Mouse (Mus musculus): Measurements from ENCODE around the gene Pafah2.

The Pafah2 gene

DNA sequence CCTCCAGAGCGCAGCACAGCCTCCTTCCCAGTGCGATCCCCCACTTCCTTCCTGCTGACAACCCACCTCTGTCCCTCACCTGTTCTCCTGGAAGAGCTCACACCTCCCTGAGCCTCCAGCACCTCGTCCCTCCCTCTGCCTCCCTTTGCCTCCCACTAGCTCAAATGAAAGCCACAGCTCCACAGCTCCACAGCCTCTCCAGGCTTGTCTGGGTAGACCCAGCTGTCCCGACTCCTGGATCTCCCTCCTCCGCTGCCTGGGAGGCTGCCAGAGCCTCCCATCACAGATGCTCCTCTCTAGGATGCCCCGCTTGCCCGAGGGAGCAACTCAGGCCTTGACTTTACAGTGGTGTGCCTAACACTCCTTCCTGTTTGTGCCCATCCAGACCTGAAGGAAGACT lies 29.0 kb downstream of the Pafah2 start:
- no peak for DNase-seq

DNA sequence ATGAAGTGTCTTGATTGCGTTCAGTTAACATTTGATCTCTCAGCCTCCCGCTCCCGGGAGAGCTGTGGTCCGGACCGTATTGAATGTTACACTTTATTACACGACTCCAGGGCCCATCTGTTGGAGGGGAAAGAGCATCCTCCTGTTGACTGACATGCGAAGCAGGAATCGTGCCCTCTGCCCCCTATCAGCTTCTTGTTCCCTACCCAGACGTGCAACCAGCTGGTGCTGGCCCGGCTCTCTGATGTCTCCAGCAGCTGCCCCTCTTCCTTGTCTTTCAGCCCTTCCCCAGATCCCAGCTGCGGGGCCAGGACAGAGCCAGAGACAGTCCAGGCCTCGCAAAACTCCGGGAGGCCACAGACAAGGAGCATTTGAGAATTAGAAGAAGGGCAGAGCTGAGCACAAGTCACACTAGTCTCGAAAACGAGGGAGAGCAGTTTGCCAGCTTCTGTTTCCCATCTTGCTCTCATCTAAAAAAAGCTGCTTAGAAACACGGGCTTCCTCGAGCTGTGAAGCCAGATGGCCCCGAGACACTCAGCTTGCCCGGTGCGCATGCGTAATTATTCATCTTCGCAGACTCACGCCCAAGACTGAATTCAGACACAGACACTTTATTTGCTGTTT lies 34.4 kb downstream of the Pafah2 start:
- DNase-seq = peak; percentile 77 to 84

DNA sequence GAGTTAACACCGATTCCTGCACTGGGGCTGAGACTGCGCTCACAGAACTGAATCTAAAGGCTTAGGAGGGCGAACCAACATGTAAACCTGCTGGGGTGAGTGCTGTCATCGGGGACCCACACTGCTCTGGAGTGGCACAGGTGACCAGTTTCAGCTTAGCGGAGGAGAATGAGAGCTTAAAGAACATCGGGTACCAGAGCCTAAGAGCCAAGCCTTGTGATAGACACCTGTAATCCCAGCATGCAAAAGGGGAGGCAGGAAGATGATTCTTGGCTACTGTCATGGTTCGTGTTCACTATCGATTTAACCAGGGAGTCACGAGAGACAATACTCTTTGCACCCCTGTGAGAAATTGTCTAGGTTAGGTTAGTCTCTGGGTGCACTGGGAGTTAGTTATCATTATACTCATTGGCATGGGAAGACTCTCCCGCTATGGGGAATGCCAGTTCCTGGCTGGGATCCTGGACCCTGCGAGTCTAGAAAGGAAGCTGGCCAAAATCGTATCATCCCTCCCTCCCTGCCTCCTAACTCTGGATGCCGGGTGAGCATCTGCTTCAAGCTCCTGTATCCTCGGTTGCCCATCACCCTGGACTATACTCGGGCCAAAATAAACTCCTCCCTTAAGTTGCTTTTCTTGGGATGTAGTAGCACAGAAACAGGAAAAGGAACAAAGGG lies 36.7 kb downstream of the Pafah2 start:
- DNase-seq = peak; percentile 43 to 49

DNA sequence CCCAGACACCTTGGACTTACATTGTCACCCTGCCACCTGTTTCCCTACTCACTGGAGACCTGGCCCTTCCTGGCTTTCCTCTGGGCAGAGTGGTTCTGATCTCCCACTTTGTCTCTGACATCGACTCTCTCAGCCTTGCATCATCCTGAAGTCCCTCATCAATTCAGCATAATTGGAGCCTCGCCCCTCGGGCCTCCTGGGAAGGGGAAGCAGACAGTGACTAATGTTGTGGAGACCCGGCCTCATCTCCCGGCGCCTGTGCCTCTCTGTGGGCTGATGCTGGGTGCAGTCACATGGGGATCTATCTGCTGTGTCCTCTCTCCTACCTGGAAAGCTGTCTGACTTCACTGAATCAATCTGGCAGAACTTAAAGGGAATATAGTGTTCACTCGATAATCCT lies 40.1 kb downstream of the Pafah2 start:
- no peak for DNase-seq

DNA sequence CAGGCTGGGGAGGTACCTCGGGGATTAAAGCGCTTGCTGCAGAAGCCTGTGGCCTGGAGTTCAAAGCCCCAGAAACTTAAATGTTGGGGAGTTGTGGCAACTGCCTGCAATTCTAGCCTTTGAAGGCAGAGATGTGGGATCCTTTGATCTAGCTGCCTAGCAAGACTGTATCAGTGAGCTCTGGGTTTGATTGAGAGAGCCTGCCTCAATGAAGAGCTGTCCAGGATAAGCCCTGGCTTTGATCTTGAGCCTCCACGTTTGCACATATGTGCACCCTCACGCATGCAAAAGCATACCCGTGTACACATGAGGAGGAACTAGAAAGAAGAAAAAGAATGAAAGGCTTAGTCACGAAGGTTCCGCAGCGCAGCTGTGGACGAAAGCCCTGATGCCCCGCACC lies 40.5 kb downstream of the Pafah2 start:
- DNase-seq = no peak

DNA sequence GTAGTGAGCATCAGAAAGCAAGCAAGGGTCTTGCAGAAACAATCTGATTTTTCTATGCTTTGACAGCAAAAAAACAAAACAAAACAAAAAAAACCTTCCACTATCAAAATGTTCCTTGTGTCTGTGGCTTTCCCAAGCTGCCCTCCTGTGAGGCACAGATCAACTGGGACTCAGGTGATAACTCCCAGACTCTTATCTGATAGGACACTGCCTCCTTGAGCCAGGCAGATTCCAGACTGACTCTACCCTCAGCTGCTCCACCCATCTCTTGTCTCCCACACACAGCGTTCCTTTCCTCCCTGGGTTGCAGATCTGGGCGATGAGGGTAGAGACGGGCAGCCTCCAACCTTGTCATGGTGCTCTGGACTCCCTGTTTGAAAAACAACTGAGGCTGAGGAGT lies 43.0 kb downstream of the Pafah2 start:
- no peak for DNase-seq

DNA sequence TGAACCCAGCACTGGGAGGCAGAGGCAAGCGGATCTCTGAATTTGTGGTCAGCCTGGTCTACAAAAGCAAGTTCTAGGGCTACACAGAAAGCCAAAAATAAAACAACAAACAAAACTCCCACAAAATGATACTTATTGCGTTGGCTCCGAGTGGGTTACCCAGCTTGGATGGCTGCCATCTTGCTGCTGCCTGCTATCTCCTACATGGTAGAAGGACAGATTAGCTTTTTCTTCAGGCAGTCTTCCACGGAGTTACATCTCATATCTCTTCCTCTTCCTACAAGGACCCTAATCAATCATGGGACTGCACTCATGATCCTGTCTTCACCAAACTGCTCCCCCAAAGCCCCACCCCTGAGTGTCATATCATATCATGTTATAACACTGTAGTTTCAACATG lies 43.8 kb downstream of the Pafah2 start:
- DNase-seq = no peak

DNA sequence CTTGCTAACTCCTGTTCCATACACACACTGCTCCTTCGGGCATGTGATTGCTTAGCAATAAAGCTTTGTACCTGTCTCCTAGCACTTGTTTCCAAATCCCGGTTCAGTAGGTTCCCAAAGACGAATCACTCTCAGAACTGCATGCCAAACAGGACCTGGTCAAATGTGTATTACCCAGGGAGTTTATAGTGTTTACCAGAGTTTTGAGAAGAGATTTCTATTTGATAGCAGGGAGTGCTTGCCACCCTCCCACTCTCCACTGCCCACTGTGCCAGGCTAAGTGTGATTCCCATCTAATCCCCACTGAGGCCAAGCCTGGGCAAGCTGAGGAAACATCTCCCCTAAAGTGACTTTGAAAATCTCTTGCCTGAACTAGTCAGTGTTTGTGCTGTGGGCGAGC lies 46.1 kb downstream of the Pafah2 start:
- DNase-seq = no peak

DNA sequence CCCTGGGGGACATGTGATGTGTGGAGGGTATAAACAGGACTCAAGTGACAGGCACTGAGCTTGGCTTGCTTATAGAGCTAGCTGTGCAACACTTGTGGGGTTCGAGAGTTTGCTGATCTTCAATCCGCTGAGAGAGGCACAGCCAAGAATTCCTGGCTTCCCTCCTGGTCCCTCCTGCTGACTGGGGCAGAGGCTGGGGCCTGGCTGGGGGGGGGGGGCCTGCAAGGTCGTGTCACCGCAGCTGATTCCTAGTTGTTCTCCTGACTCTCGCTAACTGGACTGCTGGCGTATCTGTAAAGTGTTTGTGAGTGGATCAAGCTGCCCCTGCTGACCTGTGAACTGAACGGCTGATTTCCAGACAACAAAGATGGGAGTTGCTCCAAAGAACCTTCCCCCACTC lies 47.5 kb downstream of the Pafah2 start:
- DNase-seq = no peak

DNA sequence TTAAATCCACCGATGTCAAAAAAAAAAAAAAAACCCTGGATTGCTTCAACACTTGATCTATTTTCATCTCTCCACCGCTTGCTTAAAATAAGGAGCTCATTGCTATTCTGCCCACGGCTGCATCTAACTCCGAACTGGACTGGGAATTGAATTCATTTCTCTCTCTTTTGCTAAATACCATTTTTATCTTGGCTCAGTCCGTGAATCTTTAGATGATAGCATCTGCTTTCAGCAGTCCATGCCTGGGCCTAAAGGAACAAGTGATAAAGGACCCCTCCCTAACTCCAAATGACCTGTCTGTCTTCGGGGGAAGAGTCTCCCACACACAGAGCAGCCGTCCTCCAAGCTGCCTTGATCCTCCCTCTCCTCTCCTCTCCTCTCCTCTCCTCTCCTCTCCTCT lies 48.8 kb downstream of the Pafah2 start:
- DNase-seq = no peak

DNA sequence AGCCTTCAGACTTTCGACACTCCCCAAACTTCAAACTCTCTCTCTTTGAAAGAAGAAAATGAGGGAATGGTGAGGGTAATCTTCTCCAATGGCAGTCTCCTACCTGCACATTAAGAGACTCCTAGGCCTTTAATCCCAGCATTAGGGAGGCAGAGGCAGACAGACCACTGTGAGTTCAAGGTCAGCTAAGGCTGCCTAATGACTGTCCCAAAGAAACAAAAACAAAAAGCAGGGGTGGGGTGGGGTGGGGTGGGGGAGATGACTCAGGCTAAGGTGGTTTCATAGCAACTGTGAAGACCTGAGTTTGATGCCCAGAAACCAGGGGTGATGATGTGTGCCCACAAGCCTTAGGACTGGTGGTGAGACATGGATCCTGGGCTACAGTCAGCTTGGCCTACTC lies 49.4 kb downstream of the Pafah2 start:
- DNase-seq = no peak

DNA sequence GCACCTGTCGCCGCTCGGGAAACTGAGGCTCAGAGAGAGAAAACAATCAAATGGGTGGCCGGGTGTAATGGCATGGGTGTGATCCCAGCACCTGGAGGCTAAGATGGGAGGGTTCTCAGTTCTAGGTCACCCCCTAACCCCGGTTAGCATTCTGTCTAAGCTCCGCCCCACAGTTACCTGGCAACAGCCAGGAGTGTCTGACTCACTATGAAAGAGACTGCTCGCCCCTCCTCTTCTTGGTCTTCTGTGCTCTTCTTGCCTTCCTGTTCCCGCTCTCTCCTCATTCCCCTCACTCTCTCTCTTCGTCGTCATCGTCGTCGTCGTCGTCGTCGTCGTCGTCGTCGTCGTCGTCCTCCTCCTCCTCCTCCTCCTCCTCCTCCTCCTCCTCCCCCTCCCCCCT lies 51.8 kb downstream of the Pafah2 start:
- no peak for DNase-seq

DNA sequence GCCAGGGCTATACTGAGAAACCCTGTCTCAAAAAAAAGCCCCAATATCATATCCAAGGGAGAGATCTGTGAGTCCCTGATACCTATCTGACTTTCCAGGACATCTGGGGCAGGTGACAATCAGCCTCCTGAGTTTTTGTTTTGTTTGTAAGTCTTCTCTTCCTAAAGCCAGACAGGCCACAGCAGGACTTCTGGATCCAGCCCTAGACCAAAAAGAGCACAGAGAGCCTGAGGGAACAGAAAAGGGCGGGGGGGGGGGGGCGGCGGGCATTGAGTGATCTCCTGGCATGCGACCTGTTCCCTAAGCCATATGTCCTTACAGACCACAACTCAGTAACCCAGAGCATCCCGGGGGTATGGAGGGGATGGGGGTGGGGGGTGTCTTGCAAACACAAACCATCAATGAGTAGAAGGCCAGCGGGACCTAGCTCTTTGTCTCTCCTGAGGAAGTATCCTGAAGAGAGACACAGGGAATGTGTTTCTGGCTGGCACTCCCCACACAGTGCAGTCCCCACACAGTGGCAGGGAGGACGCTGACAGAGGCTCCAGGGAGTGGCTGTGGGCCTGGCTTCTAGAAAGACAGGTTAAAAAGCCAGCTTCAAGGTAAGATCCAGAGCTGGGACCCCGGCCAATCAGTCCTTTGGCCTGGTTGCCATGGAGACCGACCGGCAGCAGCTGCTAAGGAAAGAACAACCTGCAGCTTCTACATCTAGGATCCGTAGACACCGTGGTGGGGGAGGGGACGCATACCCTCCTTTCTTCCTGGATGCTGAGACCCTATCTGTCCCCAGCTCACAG lies 53.7 kb downstream of the Pafah2 start:
- DNase-seq = peak; percentile 76 to 78

DNA sequence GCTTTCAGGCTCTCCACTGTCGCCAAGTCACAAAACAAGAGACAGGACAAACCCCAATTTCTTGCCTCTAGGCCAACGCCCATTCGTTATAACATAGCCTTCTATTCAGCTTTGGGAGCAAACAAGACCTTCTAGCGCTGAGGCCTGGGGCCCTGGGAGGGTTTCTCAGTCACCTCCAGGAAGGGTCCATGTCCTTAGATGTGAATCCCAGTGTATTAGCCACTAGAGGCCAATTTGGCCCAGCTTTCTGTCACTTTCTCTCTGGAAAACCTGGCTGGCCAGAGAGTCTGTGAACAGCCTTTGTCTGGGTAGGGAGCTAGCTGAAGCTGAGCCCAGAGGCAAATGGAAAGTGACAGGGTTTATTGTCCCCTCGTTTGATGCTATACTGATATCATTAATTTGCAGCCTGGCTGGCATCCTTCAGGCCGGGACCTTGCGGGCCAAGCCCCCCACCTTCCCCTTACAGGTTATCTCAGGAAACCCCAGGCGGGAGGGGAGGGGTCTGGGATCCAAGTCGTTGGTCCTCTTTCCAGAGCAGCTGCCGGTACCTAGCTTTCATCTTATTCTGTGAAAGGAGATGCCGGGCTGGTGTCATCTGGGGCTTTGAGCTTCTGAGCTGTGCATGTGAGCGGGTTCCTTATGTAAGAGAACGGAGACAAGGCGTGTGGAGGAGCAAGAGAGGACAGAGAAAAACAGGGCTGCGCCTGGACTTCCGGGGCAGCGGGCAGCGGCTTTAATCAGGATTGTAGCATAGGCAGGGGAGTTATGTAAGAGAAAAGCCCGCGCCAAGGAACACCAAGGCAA lies 54.5 kb downstream of the Pafah2 start:
- DNase-seq = peak; percentile 71

DNA sequence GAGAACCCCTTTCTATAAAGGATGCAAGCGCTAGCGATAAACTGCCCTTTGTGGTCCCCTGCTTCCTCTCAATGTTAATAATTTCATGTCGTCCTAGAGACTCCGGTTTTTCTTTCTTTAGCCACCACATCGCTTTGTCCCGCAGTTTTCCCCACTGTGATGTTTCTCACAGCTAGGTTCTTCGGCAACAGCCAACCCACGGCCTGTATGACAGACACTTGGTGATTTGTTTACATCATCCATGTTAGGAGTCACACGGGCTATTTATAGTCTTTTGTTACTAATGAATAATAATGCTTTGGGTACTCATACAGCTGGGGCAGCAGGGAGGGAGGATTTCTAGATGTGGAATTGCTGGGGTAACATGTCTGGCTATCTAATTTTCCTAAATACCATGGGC lies 55.4 kb downstream of the Pafah2 start:
- peak in 1 of 2 experiments; percentile 32 for DNase-seq

DNA sequence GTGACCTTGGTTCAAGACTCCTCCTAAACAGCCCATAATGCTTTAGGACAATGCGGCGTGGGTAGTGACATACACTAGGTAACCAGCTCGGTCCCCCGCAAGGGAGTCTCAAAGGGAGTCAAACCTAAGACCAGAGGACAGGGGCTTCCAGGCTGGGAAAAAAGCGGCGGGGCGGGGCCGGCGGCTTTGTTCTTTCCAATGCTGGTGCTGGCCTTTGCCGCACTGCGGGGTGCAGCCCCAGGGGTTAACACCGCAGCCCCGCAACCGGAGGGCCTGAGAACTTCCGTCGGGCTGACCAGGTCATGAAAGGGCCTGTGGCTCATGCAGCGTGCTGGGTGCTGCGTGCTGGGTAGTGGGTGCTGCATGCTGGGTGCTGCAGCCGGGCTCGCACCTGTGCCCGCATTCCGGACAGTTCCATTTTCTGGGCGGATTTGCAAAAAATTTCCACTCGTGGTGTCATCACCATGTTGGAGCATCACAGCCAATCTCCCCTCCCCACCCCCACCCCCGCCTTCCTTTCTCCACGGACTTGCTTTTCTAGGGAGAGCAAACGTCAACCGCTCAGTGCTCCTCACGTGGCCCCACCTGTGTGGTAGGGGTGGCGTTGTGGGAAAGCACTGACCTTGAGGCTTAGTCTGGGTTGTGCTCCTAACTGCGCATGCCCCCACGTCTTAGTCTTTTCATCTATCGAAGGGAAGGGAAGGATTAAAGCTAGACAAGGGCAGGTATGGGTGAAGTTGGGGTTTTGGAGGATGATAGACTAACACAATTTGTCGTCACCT lies 57.7 kb downstream of the Pafah2 start:
- peak; percentile 57 to 68 for DNase-seq

DNA sequence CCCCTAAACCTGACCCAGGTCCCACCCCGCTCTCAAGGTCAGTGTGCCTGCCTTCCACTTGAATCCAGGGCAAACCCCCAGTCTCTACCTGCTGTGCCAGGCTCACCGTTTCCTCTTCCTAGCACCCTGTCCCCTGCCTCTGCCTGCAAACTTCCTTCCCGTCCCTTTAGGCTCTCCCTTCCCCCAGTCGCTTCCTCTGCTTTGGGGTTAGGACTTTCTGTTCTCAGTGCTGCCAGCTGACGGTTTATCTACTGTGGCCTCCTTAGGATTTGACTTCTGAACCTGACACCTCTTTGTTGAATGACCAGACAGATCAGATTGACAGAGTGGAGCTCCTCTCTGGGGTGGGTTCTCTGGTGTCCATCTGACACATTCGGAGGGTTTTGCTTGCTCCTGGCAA lies 59.2 kb downstream of the Pafah2 start:
- no peak for DNase-seq

DNA sequence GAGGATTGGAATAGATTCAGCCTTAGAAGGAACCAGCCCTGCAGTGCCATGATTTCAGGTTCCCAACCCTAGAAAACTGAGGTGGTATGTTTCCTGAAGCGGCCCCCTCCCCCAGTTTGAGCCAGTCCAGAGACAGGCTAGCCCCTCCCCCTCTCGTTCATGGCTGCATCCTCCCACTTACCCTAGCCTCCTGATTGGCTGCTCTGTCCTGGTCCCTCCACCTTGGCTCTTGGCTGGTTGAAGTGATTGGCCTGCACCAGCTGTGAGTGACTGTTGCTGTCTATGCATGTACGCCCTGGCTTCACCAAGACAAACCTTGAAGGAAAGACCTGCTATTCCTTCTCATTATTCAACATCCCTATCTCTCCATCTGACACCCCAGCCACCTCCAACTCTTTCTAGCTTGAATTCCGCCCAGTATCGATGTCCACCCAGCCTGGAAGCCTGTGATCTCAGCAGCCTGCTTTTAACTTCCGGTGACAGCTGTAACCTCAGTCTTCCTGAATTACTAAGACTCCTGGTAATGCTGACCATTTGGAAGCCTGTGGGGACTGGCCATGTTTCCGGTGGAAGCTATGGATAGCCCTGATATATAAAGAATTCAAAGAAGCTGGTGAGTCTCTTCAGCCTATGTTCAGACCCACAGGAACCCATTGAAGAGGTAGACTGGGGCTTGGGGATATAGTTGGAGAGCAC lies 61.2 kb downstream of the Pafah2 start:
- DNase-seq = no peak

DNA sequence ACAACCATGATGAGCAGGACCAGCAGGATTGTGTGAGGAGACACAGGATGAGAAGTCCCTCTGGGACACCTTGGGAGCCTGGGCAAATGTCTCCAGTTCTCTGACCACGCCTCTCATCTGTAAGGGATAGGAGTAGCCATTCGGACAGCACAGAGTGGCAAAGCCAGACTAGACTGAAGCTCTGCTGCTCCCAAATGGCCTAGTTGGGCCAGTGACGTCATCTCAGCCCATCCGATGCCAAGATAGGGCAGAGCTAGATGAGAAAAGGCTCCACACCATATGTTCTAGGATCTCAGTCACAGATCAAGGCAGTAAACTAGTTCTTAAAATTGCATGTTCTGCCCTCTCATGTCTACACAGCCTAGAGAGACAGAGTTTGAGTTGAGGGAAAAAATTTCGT lies 62.7 kb downstream of the Pafah2 start:
- peak; percentile 87 to 91 for DNase-seq

DNA sequence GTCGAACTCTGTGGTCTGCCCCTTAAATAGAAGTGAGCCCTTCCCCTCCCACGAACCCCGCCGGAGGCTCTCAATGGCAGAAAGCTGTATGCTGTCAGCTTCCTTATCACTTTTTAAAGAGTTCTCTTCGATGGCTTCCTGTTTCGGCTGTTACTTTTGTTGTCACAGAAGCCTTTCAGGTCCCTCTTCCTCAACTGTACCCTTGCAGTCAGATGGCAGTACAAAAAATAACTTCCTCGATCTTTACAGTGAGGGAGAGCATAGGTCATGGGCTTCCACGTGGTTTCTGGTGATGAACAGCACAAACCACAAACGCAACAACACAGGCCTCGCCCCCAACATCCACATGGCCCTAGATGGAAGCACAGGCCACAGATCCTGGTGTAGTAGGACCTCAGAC lies 64.2 kb downstream of the Pafah2 start:
- no peak for DNase-seq

DNA sequence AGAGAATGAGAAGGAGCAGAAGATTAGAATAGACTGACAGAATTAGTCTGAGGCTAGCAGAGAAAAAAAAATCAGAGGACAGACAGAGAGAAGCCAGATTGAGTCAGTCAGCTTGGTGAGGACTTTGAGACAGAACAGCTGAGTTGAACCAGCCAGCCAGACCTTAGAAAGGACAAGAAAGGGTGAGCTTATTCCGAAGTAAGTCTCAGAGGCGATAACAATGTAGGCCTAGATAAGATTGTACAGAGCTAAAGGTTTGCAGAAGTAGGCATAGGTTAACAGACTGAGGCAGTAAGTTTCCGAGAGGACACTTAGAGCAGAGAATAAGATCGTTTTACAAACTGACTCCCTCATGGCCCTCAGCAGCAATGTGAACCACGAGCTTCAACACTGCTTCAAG lies 65.1 kb downstream of the Pafah2 start:
- DNase-seq = no peak

DNA sequence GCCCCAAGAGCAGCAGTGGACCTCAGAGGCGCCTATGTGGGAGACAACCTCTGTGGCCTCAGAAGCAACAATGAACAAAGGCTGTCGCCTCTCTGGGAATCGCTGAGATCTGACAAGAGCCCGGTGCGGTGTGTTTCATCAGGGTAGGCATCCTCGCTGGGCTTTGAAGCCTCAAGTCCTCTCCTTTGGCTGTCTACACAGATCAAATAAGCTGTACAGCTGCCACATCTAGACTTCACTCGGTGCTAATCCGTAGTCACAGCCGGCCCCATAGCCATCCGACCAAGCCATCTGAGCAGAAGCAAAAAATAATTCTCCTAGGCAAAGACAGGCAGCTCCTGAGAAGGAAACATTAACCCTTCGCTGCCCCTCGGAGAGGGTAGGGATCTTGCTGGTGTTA lies 69.7 kb downstream of the Pafah2 start:
- no peak for DNase-seq

Data from cerebellum, postnatal 36 days (tissue).